Mouse (Mus musculus) lung, postnatal 10 days (tissue): Measurements from ENCODE around the gene Pappa2.

Experiments
- DNase-seq: peaks from one replicate; pipeline ENCODE4 v3.0.0; 2021

Gene Pappa2

DNA sequence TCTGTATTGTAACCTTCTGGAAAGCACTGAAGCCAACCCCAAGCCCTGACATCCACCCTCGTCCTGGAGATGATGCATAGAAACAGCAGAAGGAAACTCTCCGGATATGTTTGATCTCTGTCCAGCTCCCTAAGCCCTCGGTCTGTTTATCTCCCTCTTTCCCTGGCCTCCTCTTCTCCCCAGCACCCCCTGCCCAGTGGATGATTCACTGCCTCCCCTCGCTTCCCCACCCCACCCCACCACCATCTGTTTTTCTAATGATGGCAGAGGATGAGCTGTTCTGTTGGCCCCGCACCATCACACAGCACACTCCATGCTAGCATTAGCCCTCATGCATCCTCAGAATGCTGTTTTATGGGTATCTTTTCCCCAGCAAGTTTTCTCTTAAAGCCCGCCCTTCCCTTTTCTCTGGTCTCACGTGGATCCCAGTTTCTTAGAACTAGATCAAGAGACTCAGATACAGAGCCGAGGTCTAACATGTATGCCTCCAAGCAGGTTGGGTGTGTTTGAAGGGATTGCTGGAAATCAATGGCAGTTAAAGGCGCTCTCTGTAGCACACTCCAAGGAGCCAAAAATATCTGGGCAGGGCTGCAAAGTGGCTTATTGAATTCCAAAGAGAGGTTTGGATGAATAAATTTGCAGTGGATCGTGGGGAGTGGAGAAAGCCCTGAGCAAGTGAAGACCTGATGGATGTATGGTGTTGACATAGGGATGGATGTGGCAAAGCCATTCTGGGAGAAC, 231.8 kb downstream of the Pappa2 start:
- peak; percentile 33 for DNase-seq

DNA sequence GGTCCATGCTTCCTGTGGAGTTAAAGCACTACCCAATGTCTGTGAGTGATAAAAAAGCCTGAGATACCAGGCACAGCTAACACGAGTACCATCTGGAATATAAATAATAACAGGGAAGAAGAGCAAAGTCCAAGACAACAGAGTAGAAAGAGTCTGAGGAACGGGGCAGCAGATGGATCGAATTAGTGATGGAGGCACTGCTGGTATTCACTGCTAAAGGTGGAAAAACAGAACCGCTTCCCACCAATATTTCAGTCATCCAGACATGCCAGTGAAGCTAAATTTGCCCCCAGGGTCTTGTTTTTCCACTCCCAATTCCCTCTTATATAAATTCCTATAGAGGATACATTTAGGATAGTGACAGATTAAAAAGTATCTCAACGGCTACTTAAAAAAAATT, 238.8 kb downstream of the Pappa2 start:
- DNase-seq, result no peak

DNA sequence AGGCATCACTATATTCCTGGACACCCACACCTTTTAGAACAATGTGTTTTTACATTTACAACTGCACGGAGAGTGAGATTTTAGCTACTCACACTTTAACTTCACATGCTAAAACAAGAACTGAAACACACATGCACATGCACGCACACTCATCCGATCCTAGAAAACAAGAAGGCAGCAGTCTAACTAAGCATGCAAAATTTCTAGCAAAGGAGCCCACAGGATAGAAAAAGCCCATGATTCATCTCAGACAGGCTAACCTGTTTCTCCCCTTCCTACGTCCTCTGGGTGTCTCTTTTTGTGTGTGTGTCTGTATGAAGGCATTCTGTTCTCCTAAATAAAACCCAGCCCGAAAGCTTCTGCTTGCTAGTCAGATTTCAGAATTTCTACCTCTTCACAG, 239.3 kb downstream of the Pappa2 start:
- no peak for DNase-seq

DNA sequence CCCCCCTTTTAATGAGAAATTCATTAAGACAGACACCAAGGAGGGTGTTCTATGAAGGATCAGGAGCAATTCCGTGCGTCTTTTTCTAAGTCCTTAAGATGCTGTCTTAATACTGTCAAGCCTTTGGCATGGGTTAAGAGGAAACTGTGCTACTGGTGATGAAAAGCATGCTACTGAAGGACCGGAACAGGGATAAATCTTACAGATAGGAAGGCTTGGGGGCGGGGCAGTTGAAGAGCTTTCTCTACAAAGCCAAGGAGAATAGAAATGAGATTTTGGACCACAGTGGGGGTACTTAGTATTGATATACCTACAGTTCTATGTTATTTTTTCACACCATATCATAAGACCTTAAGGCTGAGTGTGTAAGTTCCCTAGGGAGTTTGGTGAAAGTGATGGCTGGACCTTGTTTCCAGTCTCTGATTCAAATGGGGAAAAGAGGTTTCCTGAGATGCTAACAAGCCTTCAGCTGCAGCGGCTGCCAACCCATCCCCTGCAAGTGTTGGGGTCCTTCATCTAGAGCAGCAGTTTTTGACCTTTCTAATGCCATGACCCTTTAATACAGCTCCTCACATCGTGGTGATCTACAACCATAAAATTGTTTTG, 240.0 kb downstream of the Pappa2 start:
- no peak for DNase-seq

DNA sequence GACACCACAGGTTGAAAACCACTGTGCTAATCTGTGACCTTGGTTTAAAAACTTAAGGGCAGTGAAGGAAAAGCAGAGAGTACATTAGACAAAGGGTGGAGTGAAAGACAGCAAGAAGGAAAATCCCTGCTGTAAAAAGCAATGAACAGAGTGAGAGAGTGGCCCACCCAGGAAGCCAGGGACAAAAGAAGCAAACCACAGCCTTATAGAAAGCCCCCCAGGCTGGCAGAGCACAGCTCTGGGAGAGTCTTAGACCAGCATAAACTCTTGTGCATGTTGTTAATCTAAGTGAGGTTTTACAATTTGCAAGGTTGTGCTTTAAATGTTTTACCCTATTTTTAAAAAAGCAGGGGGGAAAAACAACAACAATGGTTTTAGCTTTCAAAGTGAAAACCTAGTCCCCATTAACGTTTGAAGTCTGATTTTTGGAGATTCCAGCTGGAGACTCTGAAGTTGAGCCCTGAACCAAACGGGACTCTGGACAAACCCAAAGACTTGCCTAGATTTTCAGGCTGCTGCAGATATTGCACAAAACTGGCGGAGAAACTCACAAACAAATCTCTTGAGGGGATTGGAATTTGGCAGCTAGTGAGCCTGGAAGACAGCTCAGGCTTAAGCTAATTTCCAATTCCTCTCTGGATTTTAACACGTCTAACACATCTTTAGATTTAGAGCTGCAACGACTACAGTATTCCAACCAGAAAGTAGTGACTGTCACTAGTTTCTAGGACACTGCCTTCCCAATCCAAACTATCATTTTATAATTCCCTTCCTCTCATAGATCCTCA, 241.0 kb downstream of the Pappa2 start:
- DNase-seq, result peak; percentile 24

DNA sequence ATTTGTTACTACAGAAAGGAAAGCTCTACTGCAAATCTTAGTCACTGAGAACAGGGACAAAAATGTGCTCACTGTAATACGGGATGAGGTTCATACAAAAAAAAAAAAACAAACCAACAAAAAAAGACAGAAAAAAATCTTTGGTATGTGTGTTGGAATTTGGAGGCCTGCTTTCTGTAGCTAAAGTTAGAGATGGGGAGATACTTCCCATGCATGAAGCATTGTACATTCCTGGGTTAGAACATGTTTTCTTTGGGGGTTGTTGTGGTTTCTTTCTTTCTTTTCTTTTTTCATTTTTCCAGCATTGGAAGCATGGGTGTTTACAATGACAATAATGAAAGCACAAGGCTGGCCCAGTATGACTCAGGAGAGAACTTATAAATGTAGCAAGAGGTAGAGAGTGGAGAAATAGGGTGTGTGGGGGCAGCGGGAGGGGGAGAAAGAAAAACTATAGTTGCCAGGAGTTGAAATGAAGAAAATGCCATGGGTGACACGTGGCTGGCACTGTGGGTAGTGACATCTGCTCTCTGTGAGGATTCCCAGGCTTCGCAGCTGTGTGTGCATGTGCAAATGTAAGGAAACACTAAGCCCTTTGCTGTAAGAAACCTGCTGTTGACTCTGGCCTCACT, 247.3 kb downstream of the Pappa2 start:
- no peak for DNase-seq

DNA sequence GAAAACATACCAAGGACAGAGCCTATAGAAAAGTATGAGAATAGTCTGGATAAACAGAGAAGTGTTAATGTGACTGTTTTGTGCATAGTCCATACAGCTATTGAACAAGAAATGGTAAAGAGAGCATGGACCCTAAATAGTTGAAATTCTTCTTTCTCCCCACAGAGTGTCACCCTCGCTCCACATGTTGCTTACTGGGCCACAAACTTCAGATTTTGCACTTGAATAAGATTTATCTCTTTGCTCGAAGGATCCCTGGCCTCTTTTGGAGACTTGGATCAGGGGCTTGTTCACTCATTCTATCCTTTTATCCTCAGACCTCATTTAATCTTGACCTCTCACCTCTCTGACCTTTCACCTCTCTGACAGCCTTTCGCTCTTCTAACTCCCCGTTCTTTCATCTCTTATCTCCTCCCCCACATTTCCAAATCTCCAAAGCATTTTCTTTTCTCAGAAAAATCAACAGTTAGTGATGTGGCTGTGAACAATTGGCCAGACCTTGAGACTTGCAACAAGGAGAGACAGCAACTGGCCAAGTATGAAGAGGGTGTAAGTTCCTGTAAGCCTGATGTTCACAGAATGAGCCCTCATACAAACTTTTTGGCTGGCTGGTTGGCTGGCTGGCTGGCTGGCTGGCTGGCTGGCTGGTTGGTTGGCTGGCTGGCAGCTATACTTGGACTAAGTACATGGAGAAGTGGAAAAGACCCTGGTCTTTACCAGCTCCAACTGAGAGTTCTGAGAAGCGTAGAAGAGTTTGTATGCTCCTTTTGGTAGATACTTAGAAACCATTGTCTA, 266.8 kb downstream of the Pappa2 start:
- DNase-seq, result peak; percentile 41

DNA sequence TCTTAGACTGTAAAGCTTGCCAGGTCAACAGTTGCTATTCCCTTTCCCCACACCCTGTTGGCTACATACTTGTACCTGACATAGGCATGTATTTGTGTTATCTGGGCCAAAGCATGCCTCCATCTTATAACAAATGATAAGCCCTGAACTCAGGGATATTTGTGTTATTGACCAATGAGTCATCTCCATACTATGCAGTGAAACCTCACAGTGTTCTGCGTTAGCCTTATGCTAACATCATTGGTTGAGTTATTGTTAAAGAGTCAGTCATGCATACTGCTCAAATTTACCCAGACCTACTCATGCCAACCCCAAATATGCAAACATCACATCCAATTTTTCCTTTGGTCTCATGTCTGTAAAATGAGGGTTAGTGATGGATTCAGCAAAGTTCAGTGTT, 279.0 kb downstream of the Pappa2 start:
- no peak for DNase-seq

DNA sequence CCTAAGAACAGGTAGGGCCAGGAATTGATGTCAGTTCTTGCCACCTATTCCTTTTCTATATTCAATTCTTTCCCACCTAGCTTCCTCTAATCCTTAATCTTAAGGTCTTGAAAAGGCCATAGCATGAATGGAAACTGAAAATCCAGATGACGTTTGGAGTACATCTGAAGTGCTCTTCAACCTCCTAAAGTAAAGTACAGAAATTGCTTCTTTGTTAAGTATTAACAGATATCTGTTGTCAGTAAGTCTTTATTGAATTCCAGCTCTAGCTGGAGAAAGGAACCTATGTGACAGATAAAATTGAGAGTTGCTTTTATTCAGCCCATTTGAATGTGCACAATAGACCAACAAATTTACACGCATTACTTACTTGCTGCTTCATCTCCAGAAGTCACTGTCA, 280.1 kb downstream of the Pappa2 start:
- DNase-seq, result no peak

DNA sequence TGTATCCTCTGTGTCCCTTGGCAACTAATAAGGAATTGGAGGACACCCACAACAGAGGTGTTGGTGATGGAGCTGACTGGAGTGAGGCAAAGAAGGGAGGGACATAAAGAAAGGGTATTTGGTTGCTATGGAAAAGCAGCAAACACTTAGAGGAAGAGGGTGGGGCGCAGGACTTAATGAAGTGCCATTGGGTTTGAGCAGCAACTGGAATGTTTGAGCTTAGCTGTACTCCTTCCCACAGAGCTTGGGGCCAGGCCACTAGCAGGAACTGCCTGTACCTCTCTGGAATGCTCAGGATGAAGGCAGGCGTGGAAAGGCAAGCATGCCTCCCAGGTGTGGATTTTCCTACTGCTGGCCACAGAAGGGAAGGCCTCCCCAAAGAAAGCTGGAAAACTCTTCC, 281.0 kb downstream of the Pappa2 start:
- DNase-seq, result peak; percentile 65

DNA sequence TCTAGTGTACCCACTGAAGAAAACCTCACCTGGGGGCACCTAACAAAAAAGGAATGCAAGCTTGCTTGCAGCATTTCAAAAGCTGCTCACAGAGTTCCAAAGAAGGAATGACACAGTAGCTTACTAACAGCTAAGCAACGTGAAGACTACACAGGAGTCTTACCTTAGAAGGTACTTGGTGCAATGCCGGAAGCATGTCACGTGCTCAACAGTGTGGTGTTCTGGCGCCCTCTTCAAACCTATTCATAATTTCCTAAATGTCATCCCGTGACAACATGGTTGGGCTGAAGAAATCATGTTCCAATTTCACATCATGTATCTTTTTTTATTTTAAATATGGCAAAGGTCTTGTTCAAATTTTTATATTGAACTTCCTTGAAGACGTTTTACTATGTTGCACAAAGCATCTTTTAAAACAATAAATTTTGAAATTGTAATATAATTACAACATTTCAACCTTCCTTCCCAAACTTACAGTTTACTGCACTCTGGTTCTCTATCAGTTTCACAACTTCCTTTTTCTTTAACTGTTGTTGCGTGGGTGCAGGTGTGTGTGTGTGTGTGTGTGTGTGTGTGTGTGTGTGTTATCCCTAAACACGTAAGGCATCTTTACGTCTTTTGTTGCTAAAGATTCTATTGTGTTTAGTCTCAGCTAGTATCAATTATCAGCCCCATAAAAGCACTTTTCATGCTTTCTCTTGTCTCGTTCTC, 282.3 kb downstream of the Pappa2 start:
- DNase-seq, result no peak

DNA sequence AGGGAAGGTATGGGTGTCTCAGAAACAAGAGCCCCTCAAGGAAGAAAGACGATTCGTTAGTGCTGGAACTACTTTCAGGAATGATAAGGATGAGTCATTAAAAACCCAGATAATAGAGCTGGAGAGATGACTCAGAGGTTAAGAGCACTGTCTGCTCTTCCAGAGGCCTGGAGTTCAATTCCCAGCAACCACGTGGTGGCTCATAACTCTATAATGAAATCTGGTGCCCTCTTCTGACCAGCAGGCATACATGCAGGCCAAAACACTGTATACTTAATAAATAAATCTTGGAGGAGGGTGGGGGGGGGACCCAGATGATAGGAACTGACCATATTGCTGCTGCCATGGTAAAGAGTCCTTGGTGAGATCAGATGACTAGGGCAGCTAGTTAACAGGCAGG, 282.9 kb downstream of the Pappa2 start:
- DNase-seq, result no peak

DNA sequence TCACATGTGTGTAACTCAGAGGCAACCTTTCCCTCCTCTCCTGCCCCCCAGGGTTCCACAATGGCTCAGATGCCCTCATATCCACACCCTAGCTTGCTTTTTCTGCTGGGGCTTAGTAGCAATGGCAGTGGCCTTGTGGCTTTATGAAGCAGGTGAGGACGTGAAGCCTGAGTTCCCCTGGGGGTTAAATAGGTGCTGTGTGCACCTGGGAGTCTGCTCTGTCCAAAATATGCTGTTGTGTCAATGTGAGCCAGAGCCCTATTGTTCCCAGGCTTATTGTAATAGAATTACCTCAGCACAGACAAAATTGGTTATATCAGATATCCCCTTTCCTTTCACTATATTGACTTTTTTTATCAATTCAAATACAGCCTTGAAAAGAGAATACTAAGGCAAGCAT, 292.6 kb downstream of the Pappa2 start:
- DNase-seq, result no peak

DNA sequence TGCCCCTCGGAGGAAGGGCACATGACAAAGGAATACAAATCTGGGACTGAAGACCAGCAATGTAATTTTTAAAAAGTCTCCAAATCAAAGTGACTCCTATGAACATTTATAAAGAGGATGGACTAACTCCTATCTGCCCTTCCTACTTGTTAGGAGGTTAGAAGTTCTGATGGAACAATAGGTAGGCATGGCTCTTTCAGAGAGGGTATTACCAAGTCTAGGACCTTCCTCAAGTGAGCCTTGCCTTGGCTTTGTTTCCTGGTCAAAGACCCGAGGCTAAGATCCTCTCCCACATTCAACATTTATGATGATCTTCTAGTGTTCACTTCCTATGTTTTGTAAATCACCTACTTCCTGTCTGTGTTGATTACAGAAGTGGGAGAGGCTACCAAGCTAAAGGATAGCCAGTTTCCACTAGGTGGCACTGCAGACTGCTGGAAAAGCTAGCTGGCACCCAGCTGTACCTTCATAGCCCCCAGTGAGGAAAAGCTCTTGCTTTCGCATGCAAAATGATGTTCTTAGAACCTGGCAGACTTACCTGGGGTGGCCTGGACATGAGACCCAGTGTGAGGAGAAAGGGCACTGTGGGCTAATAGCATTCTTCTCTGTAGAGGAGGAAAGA, 310.2 kb downstream of the Pappa2 start:
- peak; percentile 83 for DNase-seq

DNA sequence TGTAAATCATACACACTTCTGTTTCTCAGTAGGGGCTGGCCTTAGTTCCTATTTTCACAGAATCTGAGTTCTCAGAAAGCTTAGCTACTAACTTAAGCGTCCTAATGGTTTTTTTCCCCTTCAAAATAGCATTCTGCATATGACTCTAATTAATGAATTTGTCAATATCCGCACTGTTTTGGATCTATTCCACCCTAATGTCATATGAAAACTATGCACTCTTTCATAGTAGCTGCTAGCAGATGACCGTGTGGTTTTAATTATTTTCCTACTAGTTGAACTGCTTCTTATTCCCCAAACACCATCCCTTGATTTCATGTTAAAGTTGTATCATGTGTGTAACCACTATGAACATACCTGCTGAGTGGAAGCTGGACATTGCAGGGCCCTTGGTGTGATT, 314.3 kb downstream of the Pappa2 start:
- DNase-seq, result no peak
